Mouse (Mus musculus) erythroblast, embryonic 14.5 days (primary cell): ENCODE results near the gene Bahcc1. TPM values are rescaled to one million over a fixed set of nuclear protein-coding genes. Genes with fewer than 3 reads are reported as not detected.

Experiments
- H3K27me3 ChIP-seq: 2 replicates; pipeline ENCODE4 v1.6.1; 2012; ENCODE audit warnings: inconsistent platforms; ENCODE audit not compliant: control insufficient read depth
- H3K36me3 ChIP-seq: 2 replicates; pipeline ENCODE4 v1.6.1; 2012; ENCODE audit warnings: mild to moderate bottlenecking, inconsistent platforms; ENCODE audit not compliant: control insufficient read depth
- H3K4me1 ChIP-seq: 2 replicates; pipeline ENCODE4 v1.6.1; 2012; ENCODE audit warnings: inconsistent platforms; ENCODE audit not compliant: control insufficient read depth
- H3K4me3 ChIP-seq: replicated peaks from 2 replicates; pipeline ENCODE3; 2012; ENCODE audit warnings: moderate library complexity, mild to moderate bottlenecking, inconsistent platforms
- H3K9me3 ChIP-seq: 2 replicates; pipeline ENCODE4 v1.6.1; 2012; ENCODE audit warnings: low read length, inconsistent platforms, mixed read lengths; ENCODE audit not compliant: control insufficient read depth
- GATA1 ChIP-seq: IDR thresholded peaks from 2 replicates; pipeline ENCODE4 v1.6.1; 2012; ENCODE audit warnings: low read length, inconsistent platforms, mixed read lengths
- TAL1 ChIP-seq: IDR thresholded peaks from 3 replicates; pipeline ENCODE4 v1.6.1; 2012; ENCODE audit warnings: low read length, inconsistent platforms, mixed read lengths
- polyA plus RNA-seq: library from polyadenylated mRNA; stranded (reverse); fragments of >175 nt; gene quantifications from 2 replicates; pipeline ENCODE4 v1.2.3, GENCODE M21; 2012

Bahcc1 gene
- polyA plus RNA-seq, 1 experiment = 0.21 TPM

GRCm38 (mm10) chr11:120255038-120255437, 22.3 kb downstream of the Bahcc1 start:
- Histone ChIP-seq H3K27me3 (no peaks in the 10 kb centered on the region), H3K36me3 (no peaks in the 10 kb centered on the region; the same call in 1 of the 2 replicates), H3K4me3 (no peak overlapping the region), H3K4me1 (peaks cover 3% of the 10 kb centered on the region; the same call in 1 of the 2 replicates), H3K9me3 (no peaks in the 10 kb centered on the region)
- no peak for TF ChIP-seq TAL1

GRCm38 (mm10) chr11:120255499-120255898, 22.8 kb downstream of the Bahcc1 start:
- Histone ChIP-seq H3K9me3 (no peaks in the 10 kb centered on the region), H3K27me3 (no peaks in the 10 kb centered on the region), H3K4me1 (peaks cover 3% of the 10 kb centered on the region; the same call in 1 of the 2 replicates), H3K36me3 (no peaks in the 10 kb centered on the region; the same call in 1 of the 2 replicates), H3K4me3 (no peak overlapping the region)
- no peak for TF ChIP-seq TAL1
- no peak for TF ChIP-seq GATA1

- no peaks in the 10 kb centered on the region for H3K27me3 ChIP-seq
- H3K4me1 ChIP-seq = peaks cover 3% of the 10 kb centered on the region; the same call in 1 of the 2 replicates
- TF ChIP-seq TAL1 (no peak), GATA1 (no peak)
- H3K36me3 ChIP-seq = no peaks in the 10 kb centered on the region; the same call in 1 of the 2 replicates
- no peak overlapping the region for H3K4me3 ChIP-seq
- H3K9me3 ChIP-seq = no peaks in the 10 kb centered on the region
Measured at GRCm38 (mm10) chr11:120256108-120256507, 23.4 kb downstream of the Bahcc1 start.

DNA sequence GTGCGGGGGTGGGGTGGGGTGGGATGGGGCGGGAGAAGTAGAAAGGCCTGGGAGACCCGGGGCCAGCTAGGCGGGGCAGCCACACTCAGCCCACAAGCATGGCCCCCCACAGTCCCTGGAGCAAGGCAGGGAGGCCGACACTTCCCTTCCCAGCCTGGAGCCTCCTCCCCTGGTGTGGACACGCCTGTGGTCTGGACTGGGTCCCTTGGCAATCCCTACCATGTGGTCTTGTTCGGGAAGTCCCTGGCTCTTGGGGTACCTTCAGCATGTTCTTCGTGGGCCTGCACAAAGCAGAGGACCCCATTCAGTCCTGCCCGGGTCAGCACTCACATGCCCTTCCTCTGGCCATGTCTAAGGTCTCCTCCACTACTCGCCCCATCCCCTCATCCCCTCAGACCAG, 23.8 kb downstream of the Bahcc1 start:
- H3K9me3 ChIP-seq = no peaks in the 10 kb centered on the region
- H3K4me3 ChIP-seq = no peak overlapping the region
- H3K27me3 ChIP-seq = no peaks in the 10 kb centered on the region
- no peak for TF ChIP-seq GATA1
- no peak for TF ChIP-seq TAL1
- H3K36me3 ChIP-seq = no peaks in the 10 kb centered on the region; the same call in 1 of the 2 replicates
- H3K4me1 ChIP-seq = peaks cover 5% of the 10 kb centered on the region; the same call in 1 of the 2 replicates

DNA sequence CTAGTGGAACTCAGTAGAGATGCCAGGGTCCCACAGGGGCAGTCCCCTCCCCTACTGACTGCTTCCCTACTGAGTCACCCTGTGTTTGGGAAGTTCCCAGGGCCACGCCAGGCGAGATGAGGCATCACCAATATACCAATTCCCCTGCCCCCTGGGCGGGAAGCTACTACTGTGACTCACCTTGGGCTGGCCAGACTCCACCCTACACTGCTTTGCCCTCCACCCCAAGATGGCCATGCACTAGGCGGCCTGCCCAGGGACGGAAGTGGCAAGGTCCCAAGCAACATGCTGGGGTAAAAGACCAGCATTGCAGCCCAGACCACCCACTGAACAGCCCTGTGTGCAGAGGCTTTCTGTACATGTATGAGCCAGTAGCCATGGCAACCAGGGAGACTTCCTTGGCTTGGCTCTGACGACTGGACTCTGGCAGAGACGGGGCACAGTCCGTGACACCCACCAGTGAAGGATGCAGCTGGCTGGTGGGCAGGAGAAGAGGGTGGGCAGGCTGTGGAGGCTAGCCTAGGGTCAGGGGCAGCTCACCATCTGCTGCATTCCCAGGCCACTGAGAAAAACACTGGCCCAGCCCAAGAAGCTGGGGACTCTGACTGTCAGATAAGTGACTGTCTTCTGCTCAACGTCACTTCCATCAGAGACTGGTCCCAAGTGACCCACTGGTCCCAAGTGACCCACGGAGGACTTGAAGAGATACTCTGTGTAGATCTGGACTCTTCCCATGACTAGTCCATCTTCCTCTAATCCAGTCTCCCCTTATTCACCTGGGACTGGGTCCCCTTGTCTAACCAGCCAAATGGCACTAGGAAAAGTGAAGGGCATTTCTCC, 24.5 kb downstream of the Bahcc1 start:
- no peaks in the 10 kb centered on the region for H3K9me3 ChIP-seq
- peaks cover 7% of the 10 kb centered on the region; the same call in 1 of the 2 replicates for H3K4me1 ChIP-seq
- H3K27me3 ChIP-seq = no peaks in the 10 kb centered on the region
- no peaks in the 10 kb centered on the region; the same call in 1 of the 2 replicates for H3K36me3 ChIP-seq
- H3K4me3 ChIP-seq = no peak overlapping the region
- no peak for TF ChIP-seq GATA1
- TF ChIP-seq TAL1 = no peak

- H3K27me3 ChIP-seq = no peaks in the 10 kb centered on the region
- peaks cover 11% of the 10 kb centered on the region for H3K4me1 ChIP-seq
- TF ChIP-seq TAL1 (no peak), GATA1 (no peak)
- H3K9me3 ChIP-seq = no peaks in the 10 kb centered on the region
- H3K36me3 ChIP-seq = no peaks in the 10 kb centered on the region; the same call in 1 of the 2 replicates
- H3K4me3 ChIP-seq = no peak overlapping the region
Measured at GRCm38 (mm10) chr11:120257911-120258310, 25.2 kb downstream of the Bahcc1 start.

GRCm38 (mm10) chr11:120258896-120259689, 26.3 kb downstream of the Bahcc1 start:
- Histone ChIP-seq H3K4me1 (peaks cover 11% of the 10 kb centered on the region), H3K27me3 (no peaks in the 10 kb centered on the region), H3K4me3 (no peak overlapping the region), H3K9me3 (no peaks in the 10 kb centered on the region), H3K36me3 (no peaks in the 10 kb centered on the region; the same call in 1 of the 2 replicates)
- TF ChIP-seq GATA1 (no peak), TAL1 (no peak)

GRCm38 (mm10) chr11:120259792-120260768, 27.3 kb downstream of the Bahcc1 start:
- no peak for TF ChIP-seq GATA1
- no peak for TF ChIP-seq TAL1
- H3K36me3 ChIP-seq = no peaks in the 10 kb centered on the region; the same call in 1 of the 2 replicates
- H3K4me3 ChIP-seq = no peak overlapping the region
- peaks cover 11% of the 10 kb centered on the region for H3K4me1 ChIP-seq
- H3K9me3 ChIP-seq = no peaks in the 10 kb centered on the region
- no peaks in the 10 kb centered on the region for H3K27me3 ChIP-seq
